Mouse (Mus musculus): ENCODE results near the gene Trappc6a. TPM values are rescaled to one million over a fixed set of nuclear protein-coding genes. Genes with fewer than 3 reads are reported as not detected.
A peak's percentile ranks its signal among the peaks of the same experiment; 100 is the strongest.

Trappc6a gene
- polyA plus RNA-seq, 1 experiment from 2014 or later = 71.4 TPM

GRCm38 (mm10) chr7:19491731-19492130 lies 16.5 kb upstream of the Trappc6a start:
- WGBS = 4% methylated on average over 25 of the region's 26 CpGs
- Histone ChIP-seq H3K4me2 (peak overlapping the region; percentile 74), H3K4me1 (peaks cover 23% of the 10 kb centered on the region), H3K9ac (peak overlapping the region; percentile 80), H3K27ac (replicated peaks) (peak overlapping the region; percentile 56), H3K4me3 (peak overlapping the region; percentile 46), H3K36me3 (no peaks in the 10 kb centered on the region), H3K27me3 (replicated peaks) (peaks cover 65% of the 10 kb centered on the region), H3K9me3 (no peaks in the 10 kb centered on the region)
- no peak for ATAC-seq (ENCODE audit: extremely low read depth, insufficient number of reproducible peaks, low FRiP score, low TSS enrichment)

- WGBS = 74% methylated on average over 25 of the region's 25 CpGs
- H3K9me3 ChIP-seq = no peaks in the 10 kb centered on the region
- H3K36me3 ChIP-seq = no peaks in the 10 kb centered on the region
- H3K9ac ChIP-seq = no peak overlapping the region
- peaks cover 18% of the 10 kb centered on the region for H3K4me1 ChIP-seq
- H3K27me3 ChIP-seq (replicated peaks) = peaks cover 33% of the 10 kb centered on the region
- no peak overlapping the region for H3K4me2 ChIP-seq
- ATAC-seq (ENCODE audit: extremely low read depth, insufficient number of reproducible peaks, low FRiP score, low TSS enrichment) = no peak
- no peak overlapping the region for H3K27ac ChIP-seq (replicated peaks)
- H3K4me3 ChIP-seq = no peak overlapping the region
Observed at GRCm38 (mm10) chr7:19494751-19495474, 13.3 kb upstream of the Trappc6a start.

- Histone ChIP-seq H3K4me1 (peaks cover 18% of the 10 kb centered on the region), H3K9ac (no peak overlapping the region), H3K27me3 (replicated peaks) (peaks cover 25% of the 10 kb centered on the region), H3K36me3 (no peaks in the 10 kb centered on the region), H3K4me2 (no peak overlapping the region), H3K4me3 (no peak overlapping the region), H3K27ac (replicated peaks) (no peak overlapping the region), H3K9me3 (no peaks in the 10 kb centered on the region)
- no peak for ATAC-seq (ENCODE audit: extremely low read depth, insufficient number of reproducible peaks, low FRiP score, low TSS enrichment)
- 60% methylated on average over 20 of the region's 20 CpGs for WGBS
Observed at GRCm38 (mm10) chr7:19495521-19496213, 12.5 kb upstream of the Trappc6a start.

GRCm38 (mm10) chr7:19496214-19496555 lies 12.0 kb upstream of the Trappc6a start:
- Histone ChIP-seq H3K9me3 (no peaks in the 10 kb centered on the region), H3K27ac (replicated peaks) (no peak overlapping the region), H3K9ac (no peak overlapping the region), H3K4me1 (peaks cover 18% of the 10 kb centered on the region), H3K4me3 (no peak overlapping the region), H3K27me3 (replicated peaks) (peaks cover 20% of the 10 kb centered on the region), H3K4me2 (no peak overlapping the region), H3K36me3 (no peaks in the 10 kb centered on the region)
- no peak for ATAC-seq (ENCODE audit: extremely low read depth, insufficient number of reproducible peaks, low FRiP score, low TSS enrichment)
- WGBS = 73% methylated on average over 5 of the region's 5 CpGs

- Histone ChIP-seq H3K9ac (no peak overlapping the region), H3K27me3 (replicated peaks) (0 out of 2 replicates have a peak, but pooled peaks cover 2% of the 10 kb centered on the region), H3K27ac (replicated peaks) (no peak overlapping the region), H3K36me3 (no peaks in the 10 kb centered on the region), H3K4me3 (no peak overlapping the region), H3K4me1 (peaks cover 6% of the 10 kb centered on the region; the same call in 1 of the 2 replicates), H3K9me3 (no peaks in the 10 kb centered on the region), H3K4me2 (no peak overlapping the region)
- 65% methylated on average over 4 of the region's 4 CpGs for WGBS
- no peak for ATAC-seq (ENCODE audit: extremely low read depth, insufficient number of reproducible peaks, low FRiP score, low TSS enrichment)
Observed at GRCm38 (mm10) chr7:19498326-19498725, 9.9 kb upstream of the Trappc6a start.

- WGBS = 64% methylated on average over 12 of the region's 12 CpGs
- no peak overlapping the region for H3K4me2 ChIP-seq
- no peaks in the 10 kb centered on the region for H3K4me1 ChIP-seq
- no peak overlapping the region for H3K9ac ChIP-seq
- no peaks in the 10 kb centered on the region for H3K9me3 ChIP-seq
- H3K4me3 ChIP-seq = no peak overlapping the region
- no peak for ATAC-seq (ENCODE audit: extremely low read depth, insufficient number of reproducible peaks, low FRiP score, low TSS enrichment)
- H3K27ac ChIP-seq (replicated peaks) = no peak overlapping the region
- H3K36me3 ChIP-seq = no peaks in the 10 kb centered on the region
- no peaks in the 10 kb centered on the region for H3K27me3 ChIP-seq (replicated peaks)
Observed at GRCm38 (mm10) chr7:19500420-19501363, 7.5 kb upstream of the Trappc6a start.

- Histone ChIP-seq H3K27me3 (replicated peaks) (no peaks in the 10 kb centered on the region), H3K36me3 (no peaks in the 10 kb centered on the region), H3K4me3 (no peak overlapping the region), H3K9me3 (no peaks in the 10 kb centered on the region), H3K27ac (replicated peaks) (no peak overlapping the region), H3K9ac (no peak overlapping the region), H3K4me2 (no peak overlapping the region), H3K4me1 (peaks cover 4% of the 10 kb centered on the region)
- no peak for ATAC-seq (ENCODE audit: extremely low read depth, insufficient number of reproducible peaks, low FRiP score, low TSS enrichment)
- WGBS = 68% methylated on average over 4 of the region's 4 CpGs
Observed at GRCm38 (mm10) chr7:19501658-19502057, 6.5 kb upstream of the Trappc6a start.

- H3K27me3 ChIP-seq (replicated peaks) = no peaks in the 10 kb centered on the region
- no peak overlapping the region for H3K4me2 ChIP-seq
- no peaks in the 10 kb centered on the region for H3K9me3 ChIP-seq
- ATAC-seq (ENCODE audit: extremely low read depth, insufficient number of reproducible peaks, low FRiP score, low TSS enrichment) = no peak
- H3K36me3 ChIP-seq = no peaks in the 10 kb centered on the region
- 28% methylated on average over 5 of the region's 5 CpGs for WGBS
- H3K9ac ChIP-seq = no peak overlapping the region
- peaks cover 16% of the 10 kb centered on the region for H3K4me1 ChIP-seq
- H3K27ac ChIP-seq (replicated peaks) = no peak overlapping the region
- no peak overlapping the region for H3K4me3 ChIP-seq
Observed at GRCm38 (mm10) chr7:19503481-19504068, 4.6 kb upstream of the Trappc6a start.

- 35% methylated on average over 6 of the region's 6 CpGs for WGBS
- Histone ChIP-seq H3K4me2 (peak overlapping the region; percentile 88), H3K27me3 (replicated peaks) (no peaks in the 10 kb centered on the region), H3K4me1 (peaks cover 26% of the 10 kb centered on the region), H3K9ac (no peak overlapping the region), H3K36me3 (no peaks in the 10 kb centered on the region), H3K9me3 (no peaks in the 10 kb centered on the region), H3K27ac (replicated peaks) (no peak overlapping the region), H3K4me3 (peak overlapping the region; percentile 79)
- ATAC-seq (ENCODE audit: extremely low read depth, insufficient number of reproducible peaks, low FRiP score, low TSS enrichment) = no peak
Observed at GRCm38 (mm10) chr7:19506326-19506725, 1.9 kb upstream of the Trappc6a start.

- no peaks in the 10 kb centered on the region for H3K36me3 ChIP-seq
- H3K9me3 ChIP-seq = no peaks in the 10 kb centered on the region
- H3K9ac ChIP-seq = peak overlapping the region; percentile 90
- peak overlapping the region; percentile 88 for H3K4me2 ChIP-seq
- ATAC-seq (ENCODE audit: extremely low read depth, insufficient number of reproducible peaks, low FRiP score, low TSS enrichment) = no peak; the same call in 1 of the 2 replicates
- H3K27me3 ChIP-seq (replicated peaks) = no peaks in the 10 kb centered on the region
- under 1% methylated on average over 71 of the region's 71 CpGs for WGBS
- H3K4me1 ChIP-seq = peaks cover 26% of the 10 kb centered on the region
- no peak overlapping the region; the same call in 1 of the 2 replicates for H3K27ac ChIP-seq (replicated peaks)
- H3K4me3 ChIP-seq = peak overlapping the region; percentile 79
Observed at GRCm38 (mm10) chr7:19506969-19507611, 1.1 kb upstream of the Trappc6a start.
